Mouse (Mus musculus) layer of hippocampus, postnatal 10 days (tissue): ENCODE measurements around the gene Socs3. TPM values are rescaled to one million over a fixed set of nuclear protein-coding genes. Genes with fewer than 3 reads are reported as not detected.

Experiments used
- DNase-seq, 2 experiments: peaks; one replicate each; pipeline ENCODE4 v3.0.0; 2021; ENCODE audit warnings: low spot score in 2 of 2
- long read RNA-seq: library from polyadenylated mRNA; stranded (forward); transcript quantifications from one replicate; pipeline ENCODE4 v2.0.0, GENCODE M21; 2023
- total RNA-seq, 2 experiments: library from RNA; stranded (reverse); gene quantifications; 2 replicates each; pipeline ENCODE4 v1.2.3; 2021

Socs3 gene
- total RNA-seq = 1 to 10 TPM; 2.3 to 2.8 TPM
- long read RNA-seq, partial matches to known transcripts = 0 of 4 reads
- long read RNA-seq, other reads (novel, unspliced or antisense) = 1 of 4 reads

GRCm38 (mm10) chr11:117969945-117970872 lies at the start of gene Socs3:
Gene Socs3, minus strand, starts transcription at chr11:117970047.
- DNase-seq = peak; percentile 97

GRCm38 (mm10) chr11:118018328-118018727 lies 48.5 kb upstream of the Socs3 start:
- no peak for DNase-seq

GRCm38 (mm10) chr11:118015381-118016145 lies 45.7 kb upstream of the Socs3 start:
- DNase-seq = no peak

- DNase-seq = no peak
Observed at GRCm38 (mm10) chr11:118014391-118014995, 44.6 kb upstream of the Socs3 start.

GRCm38 (mm10) chr11:118013339-118013738 lies 43.5 kb upstream of the Socs3 start:
- DNase-seq = no peak

- no peak for DNase-seq
Observed at GRCm38 (mm10) chr11:118012595-118012994, 42.7 kb upstream of the Socs3 start.

- DNase-seq = no peak
Observed at GRCm38 (mm10) chr11:118009865-118010571, 40.2 kb upstream of the Socs3 start.

GRCm38 (mm10) chr11:118008843-118009242 lies 39.0 kb upstream of the Socs3 start:
- no peak for DNase-seq

GRCm38 (mm10) chr11:118008144-118008805 lies 38.4 kb upstream of the Socs3 start:
- no peak for DNase-seq

GRCm38 (mm10) chr11:118007460-118008143 lies 37.8 kb upstream of the Socs3 start:
- DNase-seq = no peak

- no peak for DNase-seq
Observed at GRCm38 (mm10) chr11:118004217-118004616, 34.4 kb upstream of the Socs3 start.

GRCm38 (mm10) chr11:118003718-118004117 lies 33.9 kb upstream of the Socs3 start:
- DNase-seq = no peak

- DNase-seq = no peak
Observed at GRCm38 (mm10) chr11:118003176-118003575, 33.3 kb upstream of the Socs3 start.

GRCm38 (mm10) chr11:118000565-118001215 lies 30.8 kb upstream of the Socs3 start:
- no peak for DNase-seq

- DNase-seq = no peak
Observed at GRCm38 (mm10) chr11:118000083-118000482, 30.2 kb upstream of the Socs3 start.

- no peak for DNase-seq
Observed at GRCm38 (mm10) chr11:117999260-117999934, 29.6 kb upstream of the Socs3 start.

GRCm38 (mm10) chr11:117998356-117998755 lies 28.5 kb upstream of the Socs3 start:
- DNase-seq = no peak

GRCm38 (mm10) chr11:117997085-117997484 lies 27.2 kb upstream of the Socs3 start:
- DNase-seq = no peak

GRCm38 (mm10) chr11:117996066-117996465 lies 26.2 kb upstream of the Socs3 start:
- DNase-seq = no peak
